ENCODE assay signal across 16 mouse cellular contexts in the genomic region with DNA sequence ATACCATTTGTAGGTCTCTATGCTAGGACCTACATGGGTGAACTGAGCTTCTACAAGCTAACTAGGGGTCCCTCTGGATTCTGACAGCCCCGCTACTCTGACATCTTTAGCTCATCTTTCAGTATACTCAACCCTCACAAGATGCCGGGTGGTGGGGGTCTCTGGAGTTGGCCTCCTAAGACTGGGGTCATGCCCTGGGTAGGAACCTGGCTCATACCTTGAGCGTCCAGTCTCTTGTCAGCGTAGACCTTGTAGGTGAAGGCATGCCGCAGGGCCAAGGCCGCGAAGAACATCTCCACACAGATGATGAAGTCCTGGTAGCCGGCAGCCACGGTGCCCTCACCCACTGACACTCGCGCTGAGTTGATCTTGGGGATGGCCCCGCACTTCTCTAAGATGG.
"Had no signal": no experiment of that assay in that cellular context is flagged by ENCODE, and none has a peak within 500 bp of the region (broad histone marks: within the 10 kb centered on the region; RNA-seq: fewer than 3 reads in every experiment).

No protein-coding gene starts in this region.

- H3K9me3 ChIP-seq: neural tube, embryonic 13.5 days; neural tube, embryonic 15.5 days; stomach, embryonic 15.5 days had no signal

- H3K27me3 ChIP-seq: neural tube, embryonic 13.5 days; neural tube, embryonic 15.5 days; stomach, embryonic 15.5 days had no signal

- H3K4me2 ChIP-seq: neural tube, embryonic 13.5 days; neural tube, embryonic 15.5 days; stomach, embryonic 15.5 days had no signal

- H3K9ac ChIP-seq: neural tube, embryonic 13.5 days; neural tube, embryonic 15.5 days; stomach, embryonic 15.5 days had no signal

- H3K27ac ChIP-seq: neural tube, embryonic 13.5 days; neural tube, embryonic 15.5 days; stomach, embryonic 15.5 days; stomach, postnatal 0 days had no signal

- H3K4me3 ChIP-seq: neural tube, embryonic 13.5 days; neural tube, embryonic 15.5 days; stomach, embryonic 15.5 days had no signal

- DNase-seq: retina, postnatal 1 day; right cerebral cortex, adult 18-20 months; right cerebral cortex, postnatal 14 days; right cerebral cortex, postnatal 25 days; right cerebral cortex, postnatal 4 days; spleen, adult 18-20 months; thymus, adult 18-20 months; thymus, adult 2 months; thymus, postnatal 14 days; thymus, postnatal 25 days; thymus, postnatal 36 days; thymus, postnatal 4 days had no signal
